Mouse (Mus musculus) heart, embryonic 15.5 days (tissue): ENCODE measurements around the gene Rnf180. TPM values are rescaled to one million over a fixed set of nuclear protein-coding genes. Genes with fewer than 3 reads are reported as not detected.

Experiments used
- ATAC-seq: fragments of 200-750 bp; cut with Nextera tagmentation; replicated peaks from 2 replicates; pipeline ENCODE4 v1.8.0; 2017; ENCODE audit warnings: low read depth, moderate TSS enrichment; ENCODE audit not compliant: insufficient number of reproducible peaks, insufficient read depth, low FRiP score
- H3K27ac ChIP-seq: fragments of 300-500 bp; sonication (generic); 2 replicates; pipeline ENCODE4 v1.5.1; 2015; ENCODE audit warnings: mild to moderate bottlenecking, inconsistent platforms
- H3K27me3 ChIP-seq: fragments of 300-500 bp; sonication (generic); 2 replicates; pipeline ENCODE4 v1.6.1; 2015; ENCODE audit warnings: inconsistent platforms
- H3K36me3 ChIP-seq: fragments of 300-500 bp; sonication (generic); 2 replicates; pipeline ENCODE4 v1.6.1; 2015; ENCODE audit warnings: mild to moderate bottlenecking, inconsistent platforms
- H3K4me1 ChIP-seq: fragments of 300-500 bp; sonication (generic); replicated peaks from 2 replicates; pipeline ENCODE4 v1.6.1; 2015; ENCODE audit warnings: inconsistent platforms
- H3K4me2 ChIP-seq: fragments of 300-500 bp; sonication (generic); 2 replicates; pipeline ENCODE4 v1.6.1; 2015; ENCODE audit warnings: inconsistent platforms, mild to moderate bottlenecking, moderate library complexity
- H3K4me3 ChIP-seq: fragments of 300-500 bp; sonication (generic); 2 replicates; pipeline ENCODE4 v1.5.1; 2015; ENCODE audit warnings: mild to moderate bottlenecking, inconsistent platforms
- H3K9ac ChIP-seq: fragments of 300-500 bp; sonication (generic); 2 replicates; pipeline ENCODE4 v1.6.1; 2015; ENCODE audit warnings: mild to moderate bottlenecking, inconsistent platforms
- H3K9me3 ChIP-seq: fragments of 300-500 bp; sonication (generic); replicated peaks from 2 replicates; pipeline ENCODE4 v1.6.1; 2016; ENCODE audit warnings: inconsistent platforms
- WGBS: fragments of 180-500 bp; shearing (Covaris S2); methylation state at CpG from one replicate; pipeline ENCODE4 v1.1.7; 2015; ENCODE audit warnings: mixed read lengths; 5-methylcytosine and 5-hydroxymethylcytosine counted together
- polyA plus RNA-seq: library from polyadenylated mRNA; unstranded; fragments of >200 nt; fragmentation: Nextera tagmentation; extraction: Ambion mirVana; gene quantifications from 2 replicates; pipeline ENCODE4 v1.2.1, GENCODE M21; 2015

Rnf180 gene
- polyA plus RNA-seq, 1 experiment from 2014 or later = 1.7 TPM

GRCm38 (mm10) chr13:105122092-105122491 lies 172.5 kb downstream of the Rnf180 start:
- H3K9ac ChIP-seq = no peak overlapping the region
- no peak overlapping the region for H3K27ac ChIP-seq
- H3K36me3 ChIP-seq = no peaks in the 10 kb centered on the region
- H3K4me3 ChIP-seq = no peak overlapping the region
- no peak for ATAC-seq
- H3K27me3 ChIP-seq = no peaks in the 10 kb centered on the region
- H3K4me2 ChIP-seq = no peak overlapping the region
- no peaks in the 10 kb centered on the region for H3K9me3 ChIP-seq
- 80% methylated on average over 3 of the region's 3 CpGs for WGBS
- H3K4me1 ChIP-seq = no peaks in the 10 kb centered on the region

DNA sequence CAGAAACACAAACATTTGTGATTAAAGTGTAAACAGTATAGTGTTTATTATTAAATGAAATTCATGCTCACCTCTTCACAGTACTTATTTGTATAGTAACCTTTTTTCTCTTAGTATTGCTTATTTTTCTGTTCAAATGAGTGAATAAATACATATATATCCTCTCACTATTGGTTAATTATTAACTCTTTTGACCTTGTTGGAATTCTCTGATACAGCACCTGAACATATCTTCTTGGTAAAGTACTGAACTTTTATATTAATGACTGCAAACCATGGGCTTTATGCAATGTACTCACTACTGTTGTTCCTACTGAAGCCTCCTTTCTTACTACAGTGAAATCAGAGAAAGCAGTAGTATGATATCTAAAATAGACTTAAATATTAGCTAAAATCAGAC lies 173.0 kb downstream of the Rnf180 start:
- no peak for ATAC-seq
- no peaks in the 10 kb centered on the region for H3K27me3 ChIP-seq
- no peak overlapping the region for H3K9ac ChIP-seq
- no peaks in the 10 kb centered on the region for H3K4me1 ChIP-seq
- H3K9me3 ChIP-seq = no peaks in the 10 kb centered on the region
- H3K4me3 ChIP-seq = no peak overlapping the region
- no peaks in the 10 kb centered on the region for H3K36me3 ChIP-seq
- no peak overlapping the region for H3K4me2 ChIP-seq
- no peak overlapping the region for H3K27ac ChIP-seq

DNA sequence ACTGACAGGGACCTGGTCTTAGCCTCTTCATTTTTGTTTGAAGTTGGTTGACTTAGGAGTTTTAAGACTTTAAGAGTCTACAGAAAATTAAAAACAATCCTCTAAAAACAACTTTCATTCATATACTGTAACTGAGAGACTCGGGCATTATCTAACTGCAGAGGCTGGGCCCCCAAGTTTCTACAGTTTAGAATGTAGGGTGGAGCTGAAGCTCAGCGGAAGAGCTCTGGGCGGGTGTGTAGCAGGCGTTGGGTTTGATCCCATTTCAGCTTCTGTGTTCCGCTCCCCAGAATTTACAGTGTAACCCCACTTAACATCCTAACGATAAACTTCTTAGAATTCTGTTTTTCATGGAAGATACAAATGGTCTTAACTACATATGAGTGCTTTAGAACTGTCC lies 183.0 kb downstream of the Rnf180 start:
- no peaks in the 10 kb centered on the region for H3K4me1 ChIP-seq
- H3K27ac ChIP-seq = no peak overlapping the region
- 83% methylated on average over 6 of the region's 6 CpGs for WGBS
- no peak for ATAC-seq
- H3K9ac ChIP-seq = no peak overlapping the region
- no peak overlapping the region for H3K4me2 ChIP-seq
- no peaks in the 10 kb centered on the region for H3K36me3 ChIP-seq
- H3K27me3 ChIP-seq = no peaks in the 10 kb centered on the region
- H3K4me3 ChIP-seq = no peak overlapping the region
- H3K9me3 ChIP-seq = no peaks in the 10 kb centered on the region

DNA sequence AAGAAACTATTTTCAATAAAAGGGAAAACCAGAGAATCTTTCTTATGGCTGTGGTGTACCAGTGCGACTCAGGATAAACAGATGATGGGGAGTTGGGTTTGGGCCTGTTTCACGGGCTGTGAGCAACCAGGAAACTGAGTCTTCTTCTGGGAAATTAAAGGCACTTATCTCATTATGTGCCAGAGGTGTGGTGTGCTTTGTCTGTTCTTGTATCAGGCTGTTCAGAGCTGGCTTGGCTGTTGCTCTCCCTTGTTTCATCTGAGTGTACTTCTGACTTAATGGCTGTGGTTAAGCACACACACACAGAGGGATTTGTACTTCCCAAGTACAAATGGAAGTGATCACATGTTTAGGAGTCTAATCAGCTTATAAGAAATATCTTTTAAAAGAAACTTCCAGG lies 190.2 kb downstream of the Rnf180 start:
- no peak for ATAC-seq
- Histone ChIP-seq H3K9me3 (no peaks in the 10 kb centered on the region), H3K27me3 (no peaks in the 10 kb centered on the region), H3K9ac (no peak overlapping the region), H3K4me1 (no peaks in the 10 kb centered on the region), H3K36me3 (no peaks in the 10 kb centered on the region), H3K4me2 (no peak overlapping the region), H3K4me3 (no peak overlapping the region), H3K27ac (no peak overlapping the region)
- WGBS = 72% methylated on average over 2 of the region's 2 CpGs

- Histone ChIP-seq H3K27ac (no peak overlapping the region), H3K9me3 (no peaks in the 10 kb centered on the region), H3K9ac (no peak overlapping the region), H3K4me3 (no peak overlapping the region), H3K36me3 (no peaks in the 10 kb centered on the region), H3K4me2 (no peak overlapping the region), H3K4me1 (no peaks in the 10 kb centered on the region), H3K27me3 (no peaks in the 10 kb centered on the region)
- 71% methylated on average over 4 of the region's 4 CpGs for WGBS
- ATAC-seq = no peak
These were observed 193.9 kb downstream of the Rnf180 start for GRCm38 (mm10) chr13:105100705-105101104.

DNA sequence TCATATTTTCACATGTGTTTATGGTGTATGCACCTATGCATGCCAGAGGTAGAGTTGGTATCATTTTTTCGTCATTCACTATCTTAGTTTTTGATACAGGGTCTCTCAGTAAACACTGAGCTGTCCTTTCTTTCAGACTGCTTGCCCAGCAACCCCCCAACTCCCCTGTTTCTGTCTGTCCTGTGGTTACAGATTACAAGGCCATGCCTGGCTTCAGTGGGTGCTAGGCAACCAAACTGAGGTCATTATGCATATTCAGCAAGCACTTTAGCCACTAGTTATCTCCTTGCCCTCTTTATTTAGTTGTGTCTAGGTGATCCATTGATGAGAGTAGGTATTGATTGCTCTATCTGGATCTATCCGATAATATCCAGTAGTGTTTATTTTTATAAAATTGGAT lies 198.3 kb downstream of the Rnf180 start:
- H3K4me3 ChIP-seq = no peak overlapping the region
- no peak overlapping the region for H3K4me2 ChIP-seq
- H3K4me1 ChIP-seq = no peaks in the 10 kb centered on the region
- no peaks in the 10 kb centered on the region for H3K27me3 ChIP-seq
- ATAC-seq = no peak
- no peak overlapping the region for H3K9ac ChIP-seq
- WGBS = 70% methylated on average over 2 of the region's 2 CpGs
- no peaks in the 10 kb centered on the region for H3K9me3 ChIP-seq
- no peaks in the 10 kb centered on the region for H3K36me3 ChIP-seq
- no peak overlapping the region for H3K27ac ChIP-seq

DNA sequence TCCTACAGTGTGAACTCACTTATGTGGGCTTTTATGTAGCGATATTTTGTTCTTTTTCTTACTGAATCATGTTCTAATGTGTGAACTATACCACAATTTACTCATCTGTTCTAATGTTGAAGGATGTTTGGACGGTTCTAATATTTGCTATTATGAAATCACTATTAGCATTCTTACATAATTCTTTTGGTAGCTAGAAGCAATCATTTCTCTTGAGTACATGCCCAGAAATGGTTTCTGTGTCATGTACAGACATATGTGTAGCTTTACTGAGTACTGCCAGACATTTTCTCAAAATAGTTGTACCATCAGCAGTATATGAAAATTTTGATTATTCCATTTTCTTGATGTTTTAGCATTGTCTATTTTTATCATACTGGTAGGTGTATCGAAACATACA lies 205.3 kb downstream of the Rnf180 start:
- ATAC-seq = no peak
- Histone ChIP-seq H3K4me3 (no peak overlapping the region), H3K9me3 (no peaks in the 10 kb centered on the region), H3K4me1 (no peaks in the 10 kb centered on the region), H3K27ac (no peak overlapping the region), H3K9ac (no peak overlapping the region), H3K36me3 (no peaks in the 10 kb centered on the region), H3K27me3 (no peaks in the 10 kb centered on the region), H3K4me2 (no peak overlapping the region)
- WGBS = 85% methylated on average over 3 of the region's 3 CpGs

DNA sequence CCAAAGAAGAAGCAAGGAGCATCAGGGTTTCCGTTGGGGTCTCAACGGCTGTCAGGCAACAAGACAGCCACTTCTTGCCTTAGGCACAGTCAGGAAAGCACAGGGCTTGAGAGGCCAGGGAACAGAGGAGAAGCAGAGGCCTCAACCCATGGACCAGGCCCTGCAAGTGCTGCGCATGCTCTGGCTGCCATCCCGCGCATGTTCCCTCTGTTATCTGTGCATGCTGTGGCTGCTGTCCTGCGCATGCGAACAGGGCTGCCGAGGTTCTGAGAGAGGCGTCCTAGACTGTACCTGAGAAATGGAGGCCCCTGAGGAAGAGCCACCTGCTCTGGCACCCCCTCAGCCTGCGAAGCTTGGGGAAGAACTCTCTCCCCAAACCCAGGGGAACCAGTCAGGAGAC lies 212.8 kb downstream of the Rnf180 start, which contains the start of gene 4933425L06Rik:
Gene 4933425L06Rik, plus strand, starts transcription at position 261 of the 400 bp plus-strand sequence.
- no peak for ATAC-seq
- no peaks in the 10 kb centered on the region for H3K27me3 ChIP-seq
- no peaks in the 10 kb centered on the region for H3K9me3 ChIP-seq
- H3K4me1 ChIP-seq = no peaks in the 10 kb centered on the region
- WGBS = 77% methylated on average over 10 of the region's 10 CpGs
- H3K36me3 ChIP-seq = no peaks in the 10 kb centered on the region
- H3K4me2 ChIP-seq = no peak within 1 kb of the TSS
- no peak within 1 kb of the TSS for H3K4me3 ChIP-seq
- H3K9ac ChIP-seq = no peak within 1 kb of the TSS
- no peak within 1 kb of the TSS for H3K27ac ChIP-seq

Other genes starting within 250 kb of the Rnf180 start
- gene Rgs7bp, start 239.9 kb downstream of the Rnf180 start, polyA plus RNA-seq = 2.7 and 3.2 TPM in 2 replicates
- gene 4933425L06Rik, start 212.7 kb downstream of the Rnf180 start, polyA plus RNA-seq = not detected in 2 replicates
- gene Htr1a, start 148.8 kb upstream of the Rnf180 start, polyA plus RNA-seq = not detected in 2 replicates